Mouse (Mus musculus) gastrocnemius, postnatal 25 days (tissue): ENCODE measurements around the gene Eif5a. TPM values are rescaled to one million over a fixed set of nuclear protein-coding genes. Genes with fewer than 3 reads are reported as not detected.
"Not testable (repeated sequence)": the region's sequence is repeated elsewhere in the genome, so short reads cannot be mapped to it uniquely, and the experiment has no call there.

Experiments
- DNase-seq: peaks from one replicate; pipeline ENCODE4 v3.0.0; 2022
- total RNA-seq, 2 experiments: library from RNA; stranded (reverse); gene quantifications; 1 replicate in 1 of 2; 2 replicates in 1 of 2; pipeline ENCODE4 v1.2.3; 2021

The Eif5a gene
- total RNA-seq, 2 experiments from 2014 or later: 417 to 422 TPM

GRCm38 (mm10) chr11:69922012-69922756, 426 bp upstream of the Eif5a start:
- DNase-seq: no peak

- DNase-seq: no peak
These were observed 1.3 kb downstream of the Eif5a start for GRCm38 (mm10) chr11:69920266-69921031.

- peak; percentile 85 for DNase-seq
These were observed 2.0 kb downstream of the Eif5a start for GRCm38 (mm10) chr11:69919661-69920265.

- no peak for DNase-seq
These were observed 2.7 kb downstream of the Eif5a start for GRCm38 (mm10) chr11:69919053-69919452.

- DNase-seq: no peak
These were observed 3.6 kb downstream of the Eif5a start for GRCm38 (mm10) chr11:69918118-69918517.

GRCm38 (mm10) chr11:69917379-69917948, 4.3 kb downstream of the Eif5a start:
- DNase-seq: peak; percentile 3

GRCm38 (mm10) chr11:69916652-69917378, 4.9 kb downstream of the Eif5a start:
- DNase-seq: not testable (repeated sequence)

- no peak for DNase-seq
These were observed 5.8 kb downstream of the Eif5a start for GRCm38 (mm10) chr11:69915667-69916627.

- no peak for DNase-seq
These were observed 6.8 kb downstream of the Eif5a start for GRCm38 (mm10) chr11:69914917-69915430.

GRCm38 (mm10) chr11:69914372-69914764, 7.4 kb downstream of the Eif5a start:
- DNase-seq: no peak

- peak; percentile 88 for DNase-seq
These were observed 8.0 kb downstream of the Eif5a start, which contains the start of gene Gps2 for GRCm38 (mm10) chr11:69913554-69914371. TSS of gene Gps2 (plus strand) at chr11:69913888.

- no peak for DNase-seq
These were observed 8.8 kb downstream of the Eif5a start for GRCm38 (mm10) chr11:69912716-69913530.

- DNase-seq: no peak
These were observed 10.1 kb downstream of the Eif5a start for GRCm38 (mm10) chr11:69911701-69912100.

GRCm38 (mm10) chr11:69910781-69911560, 10.8 kb downstream of the Eif5a start:
- DNase-seq: no peak

GRCm38 (mm10) chr11:69910177-69910576, 11.6 kb downstream of the Eif5a start:
- no peak for DNase-seq

GRCm38 (mm10) chr11:69909174-69909573, 12.6 kb downstream of the Eif5a start:
- no peak for DNase-seq

GRCm38 (mm10) chr11:69908645-69909044, 13.1 kb downstream of the Eif5a start:
- no peak for DNase-seq

GRCm38 (mm10) chr11:69904311-69904710, 17.4 kb downstream of the Eif5a start:
- no peak for DNase-seq
